Mouse (Mus musculus) spleen, adult 2 months (tissue): ENCODE data around the gene Ech1.

Experiments used
- CTCF ChIP-seq: fragments of 200-500 bp; IDR thresholded peaks from 2 replicates; pipeline ENCODE4 v1.5.1; 2011; ENCODE audit warnings: mild to moderate bottlenecking, inconsistent platforms; ENCODE audit not compliant: insufficient read depth, insufficient read length, insufficient replicate concordance; ENCODE audit errors: extremely low read depth
- POLR2A ChIP-seq: fragments of 200-500 bp; IDR thresholded peaks from 2 replicates; pipeline ENCODE4 v1.6.1; 2011; ENCODE audit warnings: low read depth, low read length, inconsistent platforms

GRCm38 (mm10) chr7:28816920-28817319 lies 8.1 kb upstream of the Ech1 start:
- no peak for TF ChIP-seq CTCF
- no peak for TF ChIP-seq POLR2A
